Mouse (Mus musculus) kidney, embryonic 15.5 days (tissue): ENCODE data around the gene Tmem208. TPM values are rescaled to one million over a fixed set of nuclear protein-coding genes. Genes with fewer than 3 reads are reported as not detected.
A peak's percentile ranks its signal among the peaks of the same experiment; 100 is the strongest.

Experiments used
- ATAC-seq: fragments of 200-750 bp; cut with Nextera tagmentation; replicated peaks from 2 replicates; pipeline ENCODE4 v1.8.0; 2017; ENCODE audit warnings: moderate TSS enrichment; ENCODE audit not compliant: low FRiP score
- H3K27ac ChIP-seq: fragments of 300-500 bp; sonication (generic); 2 replicates; pipeline ENCODE4 v1.5.1; 2015; ENCODE audit warnings: mild to moderate bottlenecking, inconsistent platforms
- H3K27me3 ChIP-seq: fragments of 300-500 bp; sonication (generic); 2 replicates; pipeline ENCODE4 v1.6.1; 2015; ENCODE audit warnings: inconsistent platforms
- H3K36me3 ChIP-seq: fragments of 300-500 bp; sonication (generic); 2 replicates; pipeline ENCODE4 v1.6.1; 2015; ENCODE audit warnings: inconsistent platforms
- H3K4me1 ChIP-seq: fragments of 300-500 bp; sonication (generic); 2 replicates; pipeline ENCODE4 v1.6.1; 2015; ENCODE audit warnings: inconsistent platforms
- H3K4me2 ChIP-seq: fragments of 300-500 bp; sonication (generic); 2 replicates; pipeline ENCODE4 v1.6.1; 2015; ENCODE audit warnings: moderate library complexity, mild to moderate bottlenecking, inconsistent platforms
- H3K4me3 ChIP-seq: fragments of 300-500 bp; sonication (generic); replicated peaks from 2 replicates; pipeline ENCODE4 v1.5.1; 2015; ENCODE audit warnings: mild to moderate bottlenecking, inconsistent platforms
- H3K9ac ChIP-seq: fragments of 300-500 bp; sonication (generic); 2 replicates; pipeline ENCODE4 v1.6.1; 2015; ENCODE audit warnings: mild to moderate bottlenecking, inconsistent platforms
- H3K9me3 ChIP-seq: fragments of 300-500 bp; sonication (generic); replicated peaks from 2 replicates; pipeline ENCODE4 v1.6.1; 2016; ENCODE audit warnings: inconsistent platforms
- WGBS: fragments of 180-500 bp; shearing (Covaris S2); methylation state at CpG from one replicate; pipeline ENCODE4 v1.1.7; 2015; ENCODE audit warnings: mixed read lengths; 5-methylcytosine and 5-hydroxymethylcytosine counted together
- microRNA counts: library from miRNA; unstranded; fragments of <30 nt; microRNA quantifications from one replicate; lab custom pipeline; 2016
- microRNA-seq: library from miRNA; unstranded; fragments of <30 nt; microRNA quantifications from one replicate; pipeline ENCODE4, GENCODE M21; 2016
- polyA plus RNA-seq: library from polyadenylated mRNA; unstranded; fragments of >200 nt; fragmentation: Nextera tagmentation; extraction: Ambion mirVana; gene quantifications from 2 replicates; pipeline ENCODE4 v1.2.1, GENCODE M21; 2015

Gene Tmem208
- polyA plus RNA-seq, 1 experiment from 2014 or later = 119 TPM

DNA sequence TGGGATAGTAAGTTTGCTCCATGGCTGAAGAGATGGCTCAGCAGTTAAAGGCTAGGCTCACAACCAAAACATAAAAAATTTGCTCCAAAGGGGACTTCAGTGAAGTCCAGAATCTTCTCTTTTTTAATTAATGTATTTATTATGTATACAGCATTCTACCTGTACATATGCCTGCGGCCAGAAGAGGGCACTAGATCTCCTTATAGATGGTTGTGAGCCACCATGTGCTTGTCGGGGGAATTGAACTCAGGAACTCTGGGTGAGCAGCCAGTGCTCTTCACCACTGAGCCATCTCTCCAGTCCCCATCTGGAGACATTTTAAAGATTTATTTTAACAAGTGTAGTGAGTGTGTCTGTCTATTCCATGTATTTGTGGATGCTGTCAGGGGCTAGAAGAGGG lies 41.0 kb downstream of the Tmem208 start:
- 74% methylated on average over 2 of the region's 2 CpGs for WGBS

DNA sequence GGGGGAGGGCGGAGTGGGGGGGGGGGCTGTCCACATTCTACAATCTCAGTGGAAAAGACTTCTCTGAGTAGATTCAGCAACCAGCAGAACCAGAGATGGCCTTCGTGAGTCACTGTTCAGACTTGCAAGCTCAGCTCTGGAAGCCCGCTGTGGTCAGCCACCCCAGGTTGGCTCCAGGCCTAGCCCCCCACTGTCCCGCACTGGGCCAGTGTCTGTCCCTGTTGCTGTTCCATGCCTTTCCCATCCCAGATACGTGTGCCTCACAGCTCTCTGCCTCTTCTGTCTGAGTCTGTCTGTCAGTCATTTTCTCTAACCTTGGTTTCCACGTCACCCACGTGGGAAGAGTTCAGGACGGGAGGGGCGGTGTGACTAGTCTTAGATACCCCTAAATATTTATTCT lies 46.3 kb downstream of the Tmem208 start:
- no peaks in the 10 kb centered on the region for H3K27me3 ChIP-seq
- no peaks in the 10 kb centered on the region for H3K9me3 ChIP-seq
- no peak overlapping the region for H3K9ac ChIP-seq
- H3K4me1 ChIP-seq = peaks cover 21% of the 10 kb centered on the region
- no peak for ATAC-seq
- WGBS = 81% methylated on average over 9 of the region's 9 CpGs
- H3K27ac ChIP-seq = no peak overlapping the region
- no peak overlapping the region for H3K4me2 ChIP-seq
- H3K4me3 ChIP-seq = no peak overlapping the region
- no peaks in the 10 kb centered on the region for H3K36me3 ChIP-seq

More for the DNA sequence above, 41.0 kb downstream of the Tmem208 start:
- Histone ChIP-seq H3K36me3 (peaks cover 8% of the 10 kb centered on the region; the same call in 1 of the 2 replicates), H3K4me1 (0 out of 2 replicates have a peak, but pooled peaks cover 13% of the 10 kb centered on the region), H3K4me3 (no peak overlapping the region), H3K27me3 (no peaks in the 10 kb centered on the region), H3K9me3 (no peaks in the 10 kb centered on the region), H3K27ac (no peak overlapping the region), H3K9ac (no peak overlapping the region), H3K4me2 (no peak overlapping the region)
- ATAC-seq = no peak

DNA sequence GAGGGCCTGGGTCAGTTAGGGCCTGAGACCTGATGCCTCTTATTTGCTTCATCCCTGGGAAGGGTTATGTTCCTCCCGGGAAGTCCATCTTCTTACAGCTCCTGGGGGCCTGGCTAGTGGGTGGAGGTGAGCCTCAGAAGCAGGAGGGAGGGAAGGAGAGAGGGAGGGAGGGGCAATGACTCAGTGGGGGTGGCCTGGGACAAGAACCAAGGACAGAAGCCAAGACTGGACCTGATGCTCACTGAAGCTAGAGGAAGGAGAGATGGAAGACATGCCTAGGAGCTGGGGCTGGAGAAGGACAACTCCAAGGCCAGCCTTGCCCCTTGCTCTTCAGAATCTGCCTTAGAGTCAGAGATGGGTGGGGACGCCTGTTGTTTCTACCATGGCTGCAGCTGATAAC lies 46.9 kb downstream of the Tmem208 start, which contains the start of gene Plekhg4:
Gene Plekhg4 (plus strand): TSS at position 243 of the 400 bp plus-strand sequence.
- Histone ChIP-seq H3K36me3 (no peaks in the 10 kb centered on the region), H3K27me3 (no peaks in the 10 kb centered on the region), H3K9ac (no peak within 1 kb of the TSS), H3K27ac (no peak within 1 kb of the TSS), H3K9me3 (no peaks in the 10 kb centered on the region), H3K4me1 (peaks cover 21% of the 10 kb centered on the region), H3K4me3 (no peak within 1 kb of the TSS), H3K4me2 (no peak within 1 kb of the TSS)
- no peak for ATAC-seq
- WGBS = 57% methylated on average over 2 of the region's 2 CpGs

DNA sequence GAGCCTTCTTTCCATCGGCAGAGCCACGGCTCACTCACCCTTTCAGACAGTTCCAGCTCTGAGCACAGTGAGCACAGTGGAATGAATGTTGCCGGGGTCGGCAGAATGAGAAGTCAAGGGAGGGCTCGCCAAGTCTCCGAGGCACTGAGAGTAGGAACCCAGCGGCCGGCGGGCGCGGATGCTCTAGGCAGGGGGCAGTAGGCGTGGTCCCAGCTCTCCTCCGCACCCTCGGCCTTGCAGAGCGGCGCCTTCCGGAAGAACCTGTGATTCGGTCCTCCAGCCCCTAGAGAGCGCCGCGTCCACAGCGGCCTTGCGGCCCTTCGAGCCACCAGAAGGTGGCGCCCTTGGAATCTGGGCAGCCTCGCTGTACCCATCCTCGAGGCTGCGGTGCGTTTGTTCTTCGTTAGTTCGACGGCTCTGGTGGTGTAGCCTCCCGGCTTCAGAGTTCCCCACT lies 48.4 kb downstream of the Tmem208 start:
- Histone ChIP-seq H3K4me2 (peak overlapping the region; percentile 55), H3K9ac (no peak overlapping the region), H3K9me3 (no peaks in the 10 kb centered on the region), H3K4me3 (peak overlapping the region; percentile 26), H3K36me3 (no peaks in the 10 kb centered on the region), H3K27me3 (no peaks in the 10 kb centered on the region), H3K27ac (no peak overlapping the region), H3K4me1 (peaks cover 23% of the 10 kb centered on the region)
- WGBS = 29% methylated on average over 33 of the region's 33 CpGs
- 0 out of 2 replicates have a peak, but pooled peaks have one; percentile 34 for ATAC-seq

DNA sequence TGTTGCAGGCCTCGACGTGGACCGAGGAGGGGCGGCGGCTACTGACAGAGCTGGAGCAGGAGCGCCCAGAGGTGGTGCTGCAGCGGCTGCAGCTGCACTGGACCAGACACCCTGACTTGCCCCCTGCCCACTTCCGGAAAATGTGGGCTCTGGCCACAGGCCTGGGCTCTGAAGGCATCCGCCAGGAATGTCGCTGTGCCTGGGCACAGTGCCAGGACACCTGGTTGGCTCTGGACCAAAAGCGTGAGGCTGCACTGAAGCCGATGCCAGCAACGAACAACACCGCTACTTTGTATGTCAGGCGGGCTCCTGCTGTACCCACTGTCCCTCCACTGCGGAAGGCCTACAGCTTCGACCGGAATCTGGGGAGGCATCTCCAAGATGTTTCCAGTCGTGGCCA lies 52.5 kb downstream of the Tmem208 start:
- Histone ChIP-seq H3K27me3 (no peaks in the 10 kb centered on the region), H3K9ac (no peak overlapping the region), H3K9me3 (no peaks in the 10 kb centered on the region), H3K27ac (peak overlapping the region; percentile 43; the same call in 1 of the 2 replicates), H3K4me1 (peaks cover 23% of the 10 kb centered on the region), H3K4me3 (no peak overlapping the region), H3K36me3 (no peaks in the 10 kb centered on the region), H3K4me2 (no peak overlapping the region)
- 57% methylated on average over 19 of the region's 19 CpGs for WGBS
- peak; percentile 37 for ATAC-seq

DNA sequence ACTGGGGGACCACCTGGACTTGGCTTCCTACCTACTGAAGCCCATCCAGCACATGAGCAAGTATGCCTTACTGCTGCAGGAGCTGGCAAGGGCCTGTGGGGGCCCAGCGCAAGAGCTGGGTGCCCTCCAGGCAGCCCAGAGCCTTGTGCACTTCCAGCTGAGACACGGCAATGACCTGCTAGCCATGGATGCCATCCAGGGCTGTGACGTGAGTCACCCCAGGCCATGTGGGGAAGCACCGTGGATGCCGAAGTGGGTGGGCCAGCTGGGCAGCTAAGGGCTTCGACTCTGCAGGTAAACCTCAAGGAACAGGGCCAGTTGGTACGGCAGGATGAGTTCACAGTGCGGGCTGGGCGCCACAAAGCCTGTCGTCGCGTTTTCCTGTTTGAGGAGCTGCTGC lies 54.2 kb downstream of the Tmem208 start:
- WGBS = 80% methylated on average over 12 of the region's 12 CpGs

DNA sequence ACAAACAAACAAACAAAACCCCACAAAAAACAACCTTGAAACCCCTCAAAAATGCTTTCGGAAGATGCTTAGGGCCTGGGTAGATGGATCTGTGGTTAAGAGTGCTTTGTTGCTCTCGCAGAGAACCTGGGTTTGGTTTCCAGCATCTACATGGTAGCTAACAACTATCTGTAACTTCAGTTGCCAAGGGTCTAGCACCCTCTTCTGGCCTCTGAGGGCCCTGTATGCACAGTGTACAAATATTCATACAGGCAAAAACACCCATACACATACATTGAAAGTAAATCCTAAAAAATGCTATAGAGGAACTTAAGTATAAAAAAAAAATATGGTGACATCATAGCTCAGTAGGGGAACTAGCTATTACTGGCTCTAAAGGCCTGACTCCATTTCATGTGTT lies 57.9 kb downstream of the Tmem208 start:
- no peaks in the 10 kb centered on the region for H3K27me3 ChIP-seq
- ATAC-seq = no peak
- H3K4me2 ChIP-seq = no peak overlapping the region
- 96% methylated on average over 2 of the region's 2 CpGs for WGBS
- no peaks in the 10 kb centered on the region for H3K9me3 ChIP-seq
- no peak overlapping the region for H3K27ac ChIP-seq
- no peak overlapping the region for H3K4me3 ChIP-seq
- H3K36me3 ChIP-seq = no peaks in the 10 kb centered on the region
- H3K9ac ChIP-seq = no peak overlapping the region
- peaks cover 21% of the 10 kb centered on the region for H3K4me1 ChIP-seq

More for the DNA sequence above, 54.2 kb downstream of the Tmem208 start:
- Histone ChIP-seq H3K4me3 (no peak overlapping the region), H3K36me3 (no peaks in the 10 kb centered on the region), H3K4me1 (peaks cover 15% of the 10 kb centered on the region), H3K9me3 (no peaks in the 10 kb centered on the region), H3K4me2 (no peak overlapping the region), H3K9ac (no peak overlapping the region), H3K27me3 (no peaks in the 10 kb centered on the region), H3K27ac (no peak overlapping the region)
- no peak for ATAC-seq

MicroRNA genes within 50 kb of the gene (microRNA counts, 519-probe panel; counts per million panel counts)
- microRNA mmu-miR-328 (lab: Ali Mortazavi, UCI) = 1,351 counts per million, percentile 6 among the panel's probes with 10 or more counts

Small RNAs within 50 kb of the gene (microRNA-seq; reads per million reads assigned to microRNA genes)
- gene Gm27320 (not detected), gene Mir328 (167 reads per million, percentile 63 among the genes with 10 or more reads in this experiment)

Other genes starting within 250 kb of the Tmem208 start
- not detected in 2 replicates for gene Ces3b, start 242.6 kb upstream of the Tmem208 start, polyA plus RNA-seq
- gene Ces4a, start 194.6 kb upstream of the Tmem208 start, polyA plus RNA-seq = not detected in 2 replicates
- 67.7 and 73.2 TPM in 2 replicates for gene Cbfb, start 155.7 kb upstream of the Tmem208 start, polyA plus RNA-seq
- gene D230025D16Rik, start 101.2 kb upstream of the Tmem208 start, polyA plus RNA-seq = 23.8 and 25.2 TPM in 2 replicates
- 9.6 and 13.5 TPM in 2 replicates for gene B3gnt9, start 71.2 kb upstream of the Tmem208 start, polyA plus RNA-seq
- 20.0 and 24.2 TPM in 2 replicates for gene Tradd, start 61.7 kb upstream of the Tmem208 start, polyA plus RNA-seq
- gene Fbxl8, start 61.7 kb upstream of the Tmem208 start, polyA plus RNA-seq = 2.3 and 2.7 TPM in 2 replicates
- 0.12 and 0.13 TPM in 2 replicates for gene Hsf4, start 56.6 kb upstream of the Tmem208 start, polyA plus RNA-seq
- gene Nol3, start 50.2 kb upstream of the Tmem208 start, polyA plus RNA-seq = 0.84 and 1.1 TPM in 2 replicates
- gene 4931428F04Rik, start 36.5 kb upstream of the Tmem208 start, polyA plus RNA-seq = 10.6 and 12.6 TPM in 2 replicates
- 21.6 and 25.4 TPM in 2 replicates for gene Exoc3l, start 30.3 kb upstream of the Tmem208 start, polyA plus RNA-seq
- 88.8 and 103 TPM in 2 replicates for gene E2f4, start 28.7 kb upstream of the Tmem208 start, polyA plus RNA-seq
- 10.6 and 11.5 TPM in 2 replicates for gene Elmo3, start 20.8 kb upstream of the Tmem208 start, polyA plus RNA-seq
- 2.2 and 2.6 TPM in 2 replicates for gene Lrrc29, start 76 bp upstream of the Tmem208 start, polyA plus RNA-seq
- gene Fhod1, start 21.6 kb downstream of the Tmem208 start, polyA plus RNA-seq = 3.5 TPM in 2 replicates
- gene Slc9a5, start 22.5 kb downstream of the Tmem208 start, polyA plus RNA-seq = 2.5 and 2.9 TPM in 2 replicates
- 0.39 and 0.50 TPM in 2 replicates for gene Plekhg4, start 46.9 kb downstream of the Tmem208 start, polyA plus RNA-seq
- gene Kctd19, start 87.1 kb downstream of the Tmem208 start, polyA plus RNA-seq = not detected in 2 replicates
- gene Lrrc36, start 87.2 kb downstream of the Tmem208 start, polyA plus RNA-seq = 0.18 and 0.22 TPM in 2 replicates
- gene Tppp3, start 145.2 kb downstream of the Tmem208 start, polyA plus RNA-seq = 30.7 and 38.3 TPM in 2 replicates
- gene Zdhhc1, start 170.5 kb downstream of the Tmem208 start, polyA plus RNA-seq = 39.2 and 43.7 TPM in 2 replicates
- 30.0 and 35.6 TPM in 2 replicates for gene Hsd11b2, start 192.4 kb downstream of the Tmem208 start, polyA plus RNA-seq
- gene Atp6v0d1, start 239.7 kb downstream of the Tmem208 start, polyA plus RNA-seq = 85.8 and 88.3 TPM in 2 replicates